Mouse (Mus musculus) MEL (cell line): Measurements from ENCODE around the gene Mansc1. TPM values are rescaled to one million over a fixed set of nuclear protein-coding genes. Genes with fewer than 3 reads are reported as not detected.
"Not testable (repeated sequence)": the region's sequence is repeated elsewhere in the genome, so short reads cannot be mapped to it uniquely, and the experiment has no call there.

Experiments
- DNase-seq: peaks from one replicate; pipeline ENCODE4 v3.0.0; 2011; ENCODE audit warnings: low read depth, low spot score
- H3K27ac ChIP-seq: 2 replicates; pipeline ENCODE4 v1.5.1; 2012; ENCODE audit warnings: low read depth, mild to moderate bottlenecking, control low read depth, low read length, moderate library complexity; ENCODE audit not compliant: control insufficient read depth
- H3K27me3 ChIP-seq, 2 experiments: fragments of 150-350 bp in 1 of 2; sonication (generic) in 1 of 2; 2 replicates each; pipeline ENCODE4 v1.6.1; 2012; ENCODE audit warnings: low read length in 2 of 2, mild to moderate bottlenecking in 2 of 2, improper control_type of control experiment in 1 of 2, moderate library complexity in 1 of 2; ENCODE audit not compliant: insufficient read depth in 2 of 2, control insufficient read depth in 1 of 2
- H3K36me3 ChIP-seq, 2 experiments: 2 replicates each; pipeline ENCODE4 v1.6.1; 2012 to 2014; ENCODE audit warnings: low read length in 2 of 2, improper control_type of control experiment in 1 of 2, inconsistent platforms in 1 of 2, mild to moderate bottlenecking in 1 of 2; ENCODE audit not compliant: insufficient read depth in 2 of 2, control insufficient read depth in 1 of 2
- H3K4me1 ChIP-seq, 2 experiments: fragments of 150-350 bp in 1 of 2; sonication (generic) in 1 of 2; 2 replicates each; pipeline ENCODE4 v1.6.1; 2012; ENCODE audit warnings: low read length in 2 of 2, improper control_type of control experiment in 1 of 2, mild to moderate bottlenecking in 1 of 2; ENCODE audit not compliant: insufficient read depth in 2 of 2, control insufficient read depth in 1 of 2
- H3K4me3 ChIP-seq, 2 experiments: fragments of 150-350 bp in 1 of 2; sonication (generic) in 1 of 2; 2 replicates each; pipeline ENCODE4 v1.5.1; 2012; ENCODE audit warnings: low read depth in 2 of 2, low read length in 2 of 2, mild to moderate bottlenecking in 2 of 2, moderate library complexity in 2 of 2, control low read depth in 1 of 2, improper control_type of control experiment in 1 of 2; ENCODE audit not compliant: control insufficient read depth in 1 of 2, insufficient read depth in 1 of 2
- H3K79me2 ChIP-seq: 2 replicates; pipeline ENCODE4 v1.6.1; 2012; ENCODE audit warnings: mild to moderate bottlenecking, low read length, moderate library complexity; ENCODE audit not compliant: control insufficient read depth, poor library complexity, insufficient read depth
- H3K9ac ChIP-seq: 2 replicates; pipeline ENCODE4 v1.6.1; 2012; ENCODE audit warnings: low read depth, mild to moderate bottlenecking, control low read depth, low read length, moderate library complexity; ENCODE audit not compliant: control insufficient read depth, poor library complexity, severe bottlenecking
- H3K9me3 ChIP-seq: fragments of 150-350 bp; sonication (generic); replicated peaks from 2 replicates; pipeline ENCODE4 v1.6.1; 2012; ENCODE audit warnings: mild to moderate bottlenecking, low read length, improper control_type of control experiment, moderate library complexity; ENCODE audit not compliant: insufficient read depth
- BHLHE40 ChIP-seq: IDR thresholded peaks from 2 replicates; pipeline ENCODE4 v1.6.1; 2012; ENCODE audit warnings: low read depth, mild to moderate bottlenecking, inconsistent platforms, low read length, improper control_type of control experiment, borderline replicate concordance
- EP300 ChIP-seq, 2 experiments: IDR thresholded peaks; 2 replicates each; pipeline ENCODE4 v1.6.1; 2011; ENCODE audit warnings: improper control_type of control experiment in 2 of 2, low read length in 2 of 2, low read depth in 1 of 2, mild to moderate bottlenecking in 1 of 2
- ETS1 ChIP-seq: IDR thresholded peaks from 2 replicates; pipeline ENCODE4 v1.6.1; 2012; ENCODE audit warnings: low read depth, mild to moderate bottlenecking, inconsistent platforms, low read length, improper control_type of control experiment, moderate library complexity
- GATA1 ChIP-seq: IDR thresholded peaks from 2 replicates; pipeline ENCODE4 v1.6.1; 2011; ENCODE audit warnings: low read depth, low read length, improper control_type of control experiment
- JUND ChIP-seq: IDR thresholded peaks from 2 replicates; pipeline ENCODE4 v1.6.1; 2011; ENCODE audit warnings: low read depth, mild to moderate bottlenecking, improper control_type of control experiment, low read length
- KAT2A ChIP-seq: conservative IDR thresholded peaks from 2 replicates; pipeline ENCODE4 v1.6.1; 2012; ENCODE audit warnings: low read depth, low read length, improper control_type of control experiment, inconsistent platforms
- MAZ ChIP-seq: IDR thresholded peaks from 2 replicates; pipeline ENCODE4 v1.6.1; 2012; ENCODE audit warnings: low read depth, mild to moderate bottlenecking, inconsistent platforms, low read length, improper control_type of control experiment
- MYB ChIP-seq: IDR thresholded peaks from 2 replicates; pipeline ENCODE4 v1.6.1; 2011; ENCODE audit warnings: mild to moderate bottlenecking, low read depth, low read length, improper control_type of control experiment
- SIN3A ChIP-seq: IDR thresholded peaks from 2 replicates; pipeline ENCODE4 v1.6.1; 2012; ENCODE audit warnings: low read length, improper control_type of control experiment, inconsistent platforms
- TAL1 ChIP-seq: IDR thresholded peaks from 2 replicates; pipeline ENCODE4 v1.6.1; 2012; ENCODE audit warnings: mild to moderate bottlenecking, inconsistent platforms, low read length, moderate library complexity, mixed read lengths
- TBP ChIP-seq: IDR thresholded peaks from 2 replicates; pipeline ENCODE4 v1.8.0; 2011; ENCODE audit warnings: low read depth, low read length, improper control_type of control experiment
- TCF12 ChIP-seq: IDR thresholded peaks from 2 replicates; pipeline ENCODE4 v1.6.1; 2014; ENCODE audit warnings: low read depth, mild to moderate bottlenecking, inconsistent platforms, low read length, improper control_type of control experiment, moderate library complexity
- USF1 ChIP-seq: IDR thresholded peaks from 2 replicates; pipeline ENCODE4 v1.6.1; 2014; ENCODE audit warnings: low read depth, mild to moderate bottlenecking, inconsistent platforms, low read length, improper control_type of control experiment, moderate library complexity
- USF2 ChIP-seq, 2 experiments: IDR thresholded peaks; 2 replicates each; pipeline ENCODE4 v1.6.1; 2011 to 2012; ENCODE audit warnings: improper control_type of control experiment in 2 of 2, low read length in 2 of 2, borderline replicate concordance in 1 of 2, inconsistent platforms in 1 of 2, low read depth in 1 of 2, mild to moderate bottlenecking in 1 of 2; ENCODE audit not compliant: insufficient read depth in 1 of 2
- ZKSCAN1 ChIP-seq: IDR thresholded peaks from 2 replicates; pipeline ENCODE4 v1.6.1; 2012; ENCODE audit warnings: low read depth, mild to moderate bottlenecking, inconsistent platforms, low read length, improper control_type of control experiment, moderate library complexity
- polyA plus RNA-seq, 2 experiments: library from polyadenylated mRNA; stranded (reverse) in 1 of 2; unstranded in 1 of 2; fragments of >175 nt in 1 of 2; fragments of >200 nt in 1 of 2; gene quantifications; 2 replicates each; pipeline versions ENCODE4 v1.2.1 to v1.2.4; 2012; ENCODE audit warnings: low replicate concordance in 2 of 2, low read depth in 1 of 2; ENCODE audit not compliant: insufficient read length in 2 of 2, insufficient read depth in 1 of 2, missing spikeins in 1 of 2
- total RNA-seq: library from RNA; depleted of rRNA; stranded (reverse); fragments of 300-350 nt; gene quantifications from 2 replicates; pipeline ENCODE4 v1.2.3, GENCODE M21; 2012; rRNA removed

Mansc1 gene
- total RNA-seq: not detected in 2 replicates
- not detected for polyA plus RNA-seq

- TF ChIP-seq ZKSCAN1: no peak
- TF ChIP-seq ETS1: no peak
- TF ChIP-seq MAZ: no peak
- no peak for TF ChIP-seq KAT2A
- no peak for TF ChIP-seq JUND
- no peak for TF ChIP-seq USF1
- TF ChIP-seq BHLHE40: no peak
- H3K36me3 ChIP-seq: peaks cover 0 to 2% of the 10 kb centered on the region in 2 experiments; a peak in 1 of 4 replicates
- no peak for DNase-seq
- H3K79me2 ChIP-seq: no peaks in the 10 kb centered on the region
- H3K27ac ChIP-seq: no peak within 1 kb of the TSS
- no peaks in the 10 kb centered on the region for H3K9me3 ChIP-seq
- no peak within 1 kb of the TSS for H3K4me3 ChIP-seq
- H3K27me3 ChIP-seq: no peaks in the 10 kb centered on the region
- no peak within 1 kb of the TSS for H3K9ac ChIP-seq
- peaks cover 0 to 7% of the 10 kb centered on the region in 2 experiments; a peak in 1 of 4 replicates for H3K4me1 ChIP-seq
Measured at GRCm38 (mm10) chr6:134631947-134632687, at the start of gene Mansc1. Gene Mansc1 (minus strand): TSS chr6:134632488.

- Histone ChIP-seq H3K27ac (peak overlapping the region; percentile 30; the same call in 1 of the 2 replicates), H3K4me1 (peaks cover 8 to 14% of the 10 kb centered on the region in 2 experiments), H3K36me3 (peaks cover 0 to 17% of the 10 kb centered on the region in 2 experiments; a peak in 2 of 4 replicates)
- not testable (repeated sequence) for H3K4me3 ChIP-seq, H3K27me3 ChIP-seq, H3K9me3 ChIP-seq, H3K9ac ChIP-seq
- DNase-seq: peak; percentile 60
- peak; percentile 92 for TF ChIP-seq TBP
- 0 out of 4 replicates have a peak, but pooled peaks have one; percentile 11 to 19 for TF ChIP-seq EP300 (IDR thresholded peaks at IDR 0.05; ENCODE audit: low read depth in 1 of 2, low read length in 2 of 2)
- TF ChIP-seq, all 39 proteins: peak for 2; not testable (repeated sequence) for 37
- not testable (repeated sequence) for H3K79me2 ChIP-seq
Measured at GRCm38 (mm10) chr6:134679330-134679729, 47.0 kb upstream of the Mansc1 start.

DNA sequence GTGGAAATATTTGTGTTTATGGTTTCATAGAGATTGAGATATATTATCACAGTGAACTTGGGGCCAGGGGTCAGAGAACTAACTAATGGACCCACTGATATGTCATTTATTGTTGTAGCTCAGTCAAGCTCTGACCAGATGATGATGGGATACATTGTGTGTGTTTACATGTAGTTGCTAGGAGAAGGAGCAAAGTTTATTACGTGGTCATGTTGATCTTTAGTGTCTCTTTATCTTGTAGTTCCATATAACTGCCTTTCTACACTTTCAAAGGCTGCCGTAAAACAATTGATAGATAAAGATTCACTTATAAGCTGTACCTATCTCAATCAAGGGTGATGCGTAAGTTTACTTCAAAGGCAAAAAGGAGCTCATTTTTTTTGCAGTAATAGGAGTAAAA is 45.7 kb upstream of the Mansc1 start:
- H3K79me2 ChIP-seq: no peaks in the 10 kb centered on the region

More for the DNA sequence above, 45.7 kb upstream of the Mansc1 start:
- Histone ChIP-seq H3K4me3 (no peak overlapping the region), H3K27ac (no peak overlapping the region), H3K36me3 (peaks cover 0 to 19% of the 10 kb centered on the region in 2 experiments; a peak in 2 of 4 replicates), H3K27me3 (no peaks in the 10 kb centered on the region), H3K4me1 (peaks cover 10 to 17% of the 10 kb centered on the region in 2 experiments), H3K9ac (no peak overlapping the region), H3K9me3 (no peaks in the 10 kb centered on the region)
- peak; percentile 63 for DNase-seq
- TF ChIP-seq ZKSCAN1 (no peak), USF1 (no peak), EP300 (IDR thresholded peaks at IDR 0.05; ENCODE audit: low read depth in 1 of 2, low read length in 2 of 2) (peak; percentile 78 to 87), TCF12 (peak; percentile 49; the same call in 1 of the 2 replicates), TAL1 (peak; percentile 52; the same call in 1 of the 2 replicates), ETS1 (peak; percentile 16; the same call in 1 of the 2 replicates), GATA1 (peak; percentile 74), USF2 (IDR thresholded peaks at IDR 0.05; ENCODE audit: borderline replicate concordance in 1 of 2, insufficient read depth in 1 of 2, low read depth in 1 of 2, low read length in 2 of 2) (no peak), SIN3A (peak; percentile 72), MYB (peak; percentile 70), MAZ (no peak), TBP (no peak)
